Mouse (Mus musculus): ENCODE measurements around the gene Gucy2g. TPM values are rescaled to one million over a fixed set of nuclear protein-coding genes. Genes with fewer than 3 reads are reported as not detected.

Gene Gucy2g
- total RNA-seq, 1 experiment from 2014 or later: not detected

DNA sequence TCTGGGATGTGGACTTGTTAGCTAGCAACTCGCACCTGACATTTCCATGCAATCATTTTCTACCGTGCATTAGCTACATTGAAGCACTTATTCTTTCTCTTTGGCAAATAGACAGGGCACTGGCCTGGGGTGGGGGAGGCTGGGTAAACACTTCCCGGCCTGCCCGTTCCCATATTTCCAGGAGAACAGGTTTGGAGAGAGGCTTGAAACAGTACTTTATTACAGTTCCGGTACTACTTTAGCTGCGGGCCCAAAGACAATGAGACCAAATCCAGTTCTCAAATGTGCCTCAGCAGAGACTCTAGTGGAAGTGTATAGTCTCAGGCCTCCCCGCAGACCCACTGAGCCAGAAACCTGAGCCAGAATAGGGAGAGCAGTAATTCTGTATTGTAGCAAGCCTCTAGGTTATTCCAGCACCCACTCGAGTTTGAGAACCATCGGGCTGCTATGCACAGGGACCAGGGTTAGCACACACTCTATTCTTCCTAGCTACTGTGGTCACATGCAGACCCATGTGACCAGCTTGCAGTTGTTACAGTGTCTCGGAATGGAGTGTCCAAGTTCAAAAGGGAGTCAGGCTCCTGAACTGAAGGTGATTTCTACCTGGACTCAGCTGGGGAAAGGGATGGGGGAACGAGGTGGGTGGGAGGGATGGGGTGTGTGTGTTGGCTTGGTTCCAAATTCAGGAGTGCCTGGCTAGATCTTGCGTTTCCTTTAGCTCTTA is 27.3 kb downstream of the Gucy2g start:
- ATAC-seq (ENCODE audit: extremely low read depth, insufficient number of reproducible peaks, low FRiP score, poor library complexity, severe bottlenecking): no peak

- ATAC-seq (ENCODE audit: extremely low read depth, insufficient number of reproducible peaks, low FRiP score, poor library complexity, severe bottlenecking): no peak
Observed at GRCm38 (mm10) chr19:55211698-55212097, 29.3 kb downstream of the Gucy2g start.

GRCm38 (mm10) chr19:55209084-55209483 is 32.0 kb downstream of the Gucy2g start:
- no peak for ATAC-seq (ENCODE audit: extremely low read depth, insufficient number of reproducible peaks, low FRiP score, poor library complexity, severe bottlenecking)

GRCm38 (mm10) chr19:55208654-55209053 is 32.4 kb downstream of the Gucy2g start:
- no peak for ATAC-seq (ENCODE audit: extremely low read depth, insufficient number of reproducible peaks, low FRiP score, poor library complexity, severe bottlenecking)

DNA sequence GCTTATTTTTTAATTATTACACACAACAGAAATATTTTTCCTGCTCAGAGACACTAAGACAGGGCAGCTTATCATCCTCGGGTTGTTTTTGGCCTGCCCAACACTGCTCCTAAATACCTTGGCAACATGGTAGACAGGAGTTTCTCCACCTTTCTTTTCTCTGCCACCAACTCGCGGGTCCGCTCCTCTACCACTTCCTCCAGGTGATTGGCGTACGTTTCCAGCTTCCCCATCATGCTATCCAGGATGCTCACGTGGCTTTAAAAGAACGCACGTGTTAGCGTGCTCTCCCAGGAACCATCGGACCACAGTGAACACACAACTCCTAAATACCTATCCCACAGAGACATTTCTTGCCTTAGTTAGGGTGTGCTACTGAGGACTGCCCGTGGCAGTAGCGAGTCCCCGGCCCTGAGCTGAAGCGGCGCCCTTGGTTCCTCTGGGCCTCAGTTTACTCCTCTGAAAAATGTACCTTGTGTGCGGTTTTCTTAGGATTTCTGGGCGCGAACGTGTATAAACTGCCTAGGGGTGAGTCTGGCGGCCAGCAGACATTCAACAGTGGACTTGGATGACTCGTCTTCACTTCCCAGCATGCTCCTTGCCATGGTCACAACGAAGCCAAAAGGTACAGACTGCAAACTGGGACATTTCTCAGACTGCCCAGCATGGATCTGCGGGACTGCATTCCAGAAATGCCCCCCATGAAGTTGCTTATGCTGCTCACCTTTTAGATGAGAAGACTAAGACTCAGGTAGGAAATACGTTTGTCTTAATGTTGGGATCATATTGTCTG is 33.1 kb downstream of the Gucy2g start:
- ATAC-seq (ENCODE audit: extremely low read depth, insufficient number of reproducible peaks, low FRiP score, poor library complexity, severe bottlenecking): no peak

- ATAC-seq (ENCODE audit: extremely low read depth, insufficient number of reproducible peaks, low FRiP score, poor library complexity, severe bottlenecking): no peak
Observed at GRCm38 (mm10) chr19:55207205-55207604, 33.8 kb downstream of the Gucy2g start.

DNA sequence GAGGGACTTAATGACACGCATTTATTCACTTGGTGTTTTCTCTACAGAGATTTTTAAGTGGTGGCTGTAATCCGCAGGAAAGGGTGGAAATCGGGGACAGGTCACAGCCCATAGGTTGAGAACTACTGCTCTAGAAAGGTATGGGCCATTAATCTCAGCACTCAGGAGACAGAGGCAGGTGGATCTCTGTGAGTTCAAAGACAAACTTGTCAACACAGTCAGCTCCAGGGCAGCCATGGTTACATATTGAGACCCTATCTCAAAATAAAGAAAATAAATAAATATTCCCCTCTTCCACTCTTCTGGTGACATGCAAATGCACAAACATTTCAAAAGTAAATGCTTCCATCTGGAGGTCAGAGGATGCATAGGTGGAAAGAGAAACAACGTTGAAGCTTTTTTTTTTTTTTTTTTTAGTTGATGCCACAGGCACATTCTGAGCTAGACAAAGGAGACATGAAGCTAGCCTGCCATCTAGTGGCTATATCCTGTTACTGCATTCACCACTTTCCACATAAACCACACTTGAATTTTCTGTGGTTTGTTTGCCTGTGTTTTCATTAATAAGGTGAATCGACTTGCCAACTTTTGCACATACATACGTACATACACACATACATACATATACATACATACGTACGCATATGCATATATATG is 34.4 kb downstream of the Gucy2g start:
- ATAC-seq (ENCODE audit: extremely low read depth, insufficient number of reproducible peaks, low FRiP score, poor library complexity, severe bottlenecking): peak; percentile 59; the same call in 1 of the 2 replicates

- ATAC-seq (ENCODE audit: extremely low read depth, insufficient number of reproducible peaks, low FRiP score, poor library complexity, severe bottlenecking): no peak
Observed at GRCm38 (mm10) chr19:55198303-55198702, 42.7 kb downstream of the Gucy2g start.

DNA sequence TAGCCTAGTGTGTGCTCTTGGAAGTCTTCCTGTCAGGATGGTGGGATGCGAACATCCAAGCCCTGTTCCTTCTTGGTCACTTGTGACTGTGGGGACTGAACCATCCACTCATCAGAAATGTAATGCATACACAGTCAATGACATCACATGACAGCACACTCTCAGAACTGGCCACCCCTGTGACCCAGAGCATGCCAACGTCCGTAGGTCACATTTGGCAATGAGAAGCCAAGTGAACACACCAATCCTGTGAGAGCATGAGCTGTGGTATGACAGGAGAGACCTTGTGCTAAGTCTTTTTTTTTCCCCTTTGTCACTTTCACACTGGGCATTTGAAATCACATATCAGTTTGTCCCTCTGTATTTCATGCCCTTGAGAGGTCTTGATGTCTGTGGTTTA is 45.5 kb downstream of the Gucy2g start:
- ATAC-seq (ENCODE audit: extremely low read depth, insufficient number of reproducible peaks, low FRiP score, poor library complexity, severe bottlenecking): no peak

DNA sequence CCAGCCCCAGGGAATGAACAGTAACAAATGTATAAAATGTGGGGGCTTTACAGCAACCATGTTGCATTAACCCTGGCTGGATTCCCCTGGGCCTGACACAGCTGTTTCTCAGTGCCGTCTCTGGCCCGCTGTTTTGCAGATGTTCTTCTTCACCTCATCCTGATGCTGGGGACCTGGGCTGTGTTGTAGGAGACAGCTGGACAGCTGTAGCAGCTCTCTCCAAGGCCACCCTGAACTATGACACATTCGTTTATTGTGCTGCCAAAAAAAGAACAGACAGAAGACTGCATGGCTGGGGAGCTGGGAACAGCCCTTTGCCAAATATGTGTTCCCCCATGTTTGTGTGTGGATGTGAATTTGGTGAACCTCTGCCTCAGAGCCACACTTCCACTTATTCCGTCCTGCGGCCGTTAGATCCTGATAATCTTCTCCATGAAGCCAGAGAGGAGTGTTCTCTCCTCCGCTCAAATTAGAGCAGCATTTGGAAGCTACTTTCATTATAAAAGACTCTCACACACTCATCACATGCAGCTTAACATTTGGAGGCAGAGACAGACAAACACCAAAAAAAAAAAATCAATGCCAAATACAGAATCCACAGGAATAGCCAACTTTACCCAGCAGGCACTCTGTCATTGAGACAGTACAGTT is 46.4 kb downstream of the Gucy2g start:
- ATAC-seq (ENCODE audit: extremely low read depth, insufficient number of reproducible peaks, low FRiP score, poor library complexity, severe bottlenecking): no peak

DNA sequence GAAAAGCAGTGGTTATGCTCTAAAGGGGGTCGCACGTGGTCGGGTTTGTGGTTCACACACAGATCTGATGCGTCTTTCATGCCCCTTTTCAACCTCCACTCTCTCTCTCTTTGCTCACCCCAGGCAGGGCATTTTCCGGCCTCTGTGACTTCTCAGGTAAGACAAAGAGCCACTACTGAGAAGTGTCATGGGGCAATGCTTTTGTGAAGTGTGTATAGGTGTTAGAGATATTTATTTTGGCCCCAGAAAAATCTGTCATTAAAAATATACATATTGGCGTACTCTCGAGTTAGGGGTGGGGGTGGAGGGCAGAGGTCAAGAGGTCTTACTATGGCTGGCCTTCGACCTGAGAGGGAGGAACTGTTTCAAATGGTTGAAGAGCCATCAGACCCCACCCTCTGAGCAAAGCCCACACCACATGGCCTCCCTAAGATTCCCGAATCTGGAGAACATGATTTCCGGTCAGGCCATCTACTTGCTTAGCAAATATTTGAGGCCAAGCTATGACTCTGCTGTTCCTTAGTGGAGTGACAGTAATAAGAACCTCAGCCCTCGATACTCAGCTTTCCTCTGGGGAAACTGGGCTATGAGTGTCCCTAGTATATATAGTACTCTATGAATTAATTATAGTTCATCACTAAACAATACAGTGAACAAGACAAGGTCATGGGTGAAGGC is 47.2 kb downstream of the Gucy2g start:
- ATAC-seq (ENCODE audit: extremely low read depth, insufficient number of reproducible peaks, low FRiP score, poor library complexity, severe bottlenecking): no peak

GRCm38 (mm10) chr19:55192254-55192945 is 48.6 kb downstream of the Gucy2g start:
- no peak for ATAC-seq (ENCODE audit: extremely low read depth, insufficient number of reproducible peaks, low FRiP score, poor library complexity, severe bottlenecking)

- ATAC-seq (ENCODE audit: extremely low read depth, insufficient number of reproducible peaks, low FRiP score, poor library complexity, severe bottlenecking): no peak
Observed at GRCm38 (mm10) chr19:55191596-55191995, 49.4 kb downstream of the Gucy2g start.

DNA sequence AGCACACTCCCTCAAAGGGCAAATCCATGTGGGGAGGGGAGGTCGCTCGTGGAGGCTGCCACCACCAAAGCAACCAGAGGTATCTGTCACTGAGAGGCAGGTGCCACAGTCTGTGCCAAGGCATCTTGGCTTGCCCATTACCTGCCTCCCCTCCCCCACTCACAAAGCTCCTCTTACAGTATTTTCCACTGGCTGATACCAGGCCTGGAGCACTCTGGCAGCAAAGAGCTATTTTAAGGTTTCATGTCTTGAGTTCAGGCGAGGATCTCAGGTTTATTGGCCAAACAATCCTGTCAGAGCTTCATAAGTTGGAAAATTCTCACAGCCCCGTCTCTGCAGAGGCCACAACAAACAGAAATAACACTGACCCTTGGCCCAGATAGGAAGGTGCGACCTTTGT is 51.0 kb downstream of the Gucy2g start:
- no peak for ATAC-seq (ENCODE audit: extremely low read depth, insufficient number of reproducible peaks, low FRiP score, poor library complexity, severe bottlenecking)

DNA sequence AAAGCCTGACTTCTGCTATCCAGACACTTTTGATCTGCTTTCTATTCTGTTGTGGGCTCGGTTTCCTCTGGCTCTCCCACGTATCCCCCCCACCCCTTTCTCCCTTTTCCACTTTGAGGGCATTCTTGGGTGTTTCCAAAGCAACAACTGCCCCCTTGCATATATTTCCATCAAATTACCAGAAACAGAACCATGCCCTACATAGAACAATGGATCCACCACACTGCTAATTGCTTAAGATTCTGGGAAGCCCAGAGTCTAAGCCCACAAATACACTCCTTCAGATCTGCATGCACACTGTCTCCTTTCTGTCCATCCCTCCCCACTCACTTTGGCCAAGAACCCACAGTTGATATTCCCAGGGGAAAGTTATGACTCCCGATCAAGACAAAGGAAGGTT is 55.4 kb downstream of the Gucy2g start:
- ATAC-seq (ENCODE audit: extremely low read depth, insufficient number of reproducible peaks, low FRiP score, poor library complexity, severe bottlenecking): no peak

- no peak for ATAC-seq (ENCODE audit: extremely low read depth, insufficient number of reproducible peaks, low FRiP score, poor library complexity, severe bottlenecking)
Observed at GRCm38 (mm10) chr19:55185074-55185473, 56.0 kb downstream of the Gucy2g start.

GRCm38 (mm10) chr19:55184442-55184841 is 56.6 kb downstream of the Gucy2g start:
- ATAC-seq (ENCODE audit: extremely low read depth, insufficient number of reproducible peaks, low FRiP score, poor library complexity, severe bottlenecking): no peak

DNA sequence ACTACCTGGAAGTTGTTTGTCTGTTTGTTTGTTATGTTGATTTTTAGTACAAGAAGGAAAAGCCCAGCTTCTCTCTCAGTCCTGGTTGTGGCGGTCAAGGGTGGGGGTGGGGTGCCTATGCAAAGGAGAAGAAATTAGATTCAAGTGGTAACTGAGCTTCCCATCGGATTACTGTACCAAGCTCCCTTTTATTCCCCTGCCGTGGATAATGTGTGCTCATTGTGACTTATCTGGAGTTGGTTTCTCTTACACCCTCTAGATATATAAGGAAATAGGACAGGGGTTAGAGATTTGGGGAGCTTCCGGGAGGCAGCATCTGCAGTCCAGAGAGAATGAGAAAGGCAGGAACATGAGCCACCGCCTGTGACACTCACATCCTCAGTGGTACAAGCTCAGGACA is 60.6 kb downstream of the Gucy2g start, which contains the start of gene Tectb:
TSS of gene Tectb (plus strand) at position 301 of the 400 bp plus-strand sequence.
- ATAC-seq (ENCODE audit: extremely low read depth, insufficient number of reproducible peaks, low FRiP score, poor library complexity, severe bottlenecking): no peak

Data from neutrophil, adult 5-6 weeks (primary cell).